Mouse (Mus musculus) C2C12 (cell line): Measurements from ENCODE around the gene Gm17019.
"Not testable (repeated sequence)": the region's sequence is repeated elsewhere in the genome, so short reads cannot be mapped to it uniquely, and the experiment has no call there.

Source experiments
- CEBPB ChIP-seq: IDR thresholded peaks from one replicate; pipeline ENCODE4 v1.6.1; 2011; ENCODE audit warnings: low read depth, mild to moderate bottlenecking, control low read depth, moderate library complexity
- CTCF ChIP-seq: IDR thresholded peaks from one replicate; pipeline ENCODE4 v1.5.1; 2011; ENCODE audit not compliant: control insufficient read depth, insufficient read depth, insufficient read length
- MAX ChIP-seq: IDR thresholded peaks from one replicate; pipeline ENCODE4 v1.6.1; 2011; ENCODE audit warnings: mild to moderate bottlenecking, control low read depth
- MYOD1 ChIP-seq: IDR thresholded peaks from one replicate; pipeline ENCODE4 v1.6.1; 2011; ENCODE audit warnings: low read depth; ENCODE audit not compliant: control insufficient read depth, insufficient read length

- TF ChIP-seq MAX, CTCF, CEBPB, MYOD1: not testable (repeated sequence)
Observed at GRCm38 (mm10) chr5:15039984-15040383, 7.2 kb upstream of the Gm17019 start.
